ENCODE assay signal across 8 mouse cellular contexts in genomic region chr11:88481602-88482161, GRCm38 (mm10).
DNase-seq lines count a peak whose midpoint lies in the region; ATAC-seq and TF ChIP-seq lines count a peak whose summit lies in the region.

No protein-coding gene starts in this region.

- no peak for TF ChIP-seq CTCF in cortical plate, adult 2 months (IDR thresholded peaks at IDR 0.05; ENCODE audit: extremely low read depth, insufficient read depth, low read length)
- TF ChIP-seq CTCF in gastrocnemius, adult 2 months (IDR thresholded peaks at IDR 0.05) = no peak

- peak; percentile 89 for DNase-seq in left cerebral cortex, postnatal 4 days
- no peak for DNase-seq in left cerebral cortex, adult 9 months (ENCODE audit: low spot score in 2 of 2)
- DNase-seq in gastrocnemius, adult 2 months = no peak
- DNase-seq in heart, adult 11 months = no peak

- peaks cover 6% of the 10 kb centered on the region for H3K4me1 ChIP-seq in cortical plate, adult 2 months (ENCODE audit: control insufficient read depth, insufficient read depth, low read length)
- peaks cover 84% of the 10 kb centered on the region for H3K4me1 ChIP-seq in hindbrain, embryonic 13.5 days (replicated peaks)
- H3K4me1 ChIP-seq in midbrain, embryonic 16.5 days (ENCODE audit: control insufficient read depth, insufficient read depth, low read length) = peaks cover 52% of the 10 kb centered on the region

- intact Hi-C loops in left cerebral cortex, postnatal 4 days (cut with DNase I) = no loop called here
- intact Hi-C loops in gastrocnemius, adult 2 months (cut with DNase I) = no loop called here

- no peaks in the 10 kb centered on the region for H3K9me3 ChIP-seq in hindbrain, embryonic 13.5 days
- H3K9me3 ChIP-seq in midbrain, embryonic 16.5 days (replicated peaks; ENCODE audit: control insufficient read depth, low read length, poor library complexity, severe bottlenecking) = no peaks in the 10 kb centered on the region

- peak overlapping the region; percentile 56 for H3K9ac ChIP-seq in hindbrain, embryonic 13.5 days
- H3K9ac ChIP-seq in midbrain, embryonic 16.5 days (ENCODE audit: low read depth, low read length) = peak overlapping the region; percentile 39

- peak; percentile 82 for ATAC-seq in hindbrain, embryonic 13.5 days (ENCODE audit: low FRiP score)
- ATAC-seq in midbrain, embryonic 16.5 days = peak; percentile 77
- ATAC-seq in inflammation-experienced regulatory T-cells, adult 6 months = no peak

- no peaks in the 10 kb centered on the region for H3K27me3 ChIP-seq in hindbrain, embryonic 13.5 days
- H3K27me3 ChIP-seq in midbrain, embryonic 16.5 days (ENCODE audit: control insufficient read depth, insufficient read depth, low read depth, low read length) = no peaks in the 10 kb centered on the region

- H3K27ac ChIP-seq in cortical plate, adult 2 months (ENCODE audit: insufficient read depth, low read length) = 0 out of 2 replicates have a peak overlapping the region, but pooled peaks have one; percentile 47
- H3K27ac ChIP-seq in hindbrain, embryonic 13.5 days = peak overlapping the region; percentile 91
- H3K27ac ChIP-seq in midbrain, embryonic 16.5 days (ENCODE audit: low read length) = peak overlapping the region; percentile 81
- no peak overlapping the region for H3K27ac ChIP-seq in gastrocnemius, adult 2 months

- no peaks in the 10 kb centered on the region for H3K36me3 ChIP-seq in hindbrain, embryonic 13.5 days
- H3K36me3 ChIP-seq in midbrain, embryonic 16.5 days (ENCODE audit: control insufficient read depth, insufficient read depth, low read length) = no peaks in the 10 kb centered on the region

- H3K4me2 ChIP-seq in hindbrain, embryonic 13.5 days = 0 out of 2 replicates have a peak overlapping the region, but pooled peaks have one; percentile 14
- H3K4me2 ChIP-seq in midbrain, embryonic 16.5 days (ENCODE audit: low read length) = 0 out of 2 replicates have a peak overlapping the region, but pooled peaks have one; percentile 13

- no peak for TF ChIP-seq POLR2A in cortical plate, adult 2 months (IDR thresholded peaks at IDR 0.05; ENCODE audit: extremely low read depth, insufficient read depth, low read length)

- H3K4me3 ChIP-seq in cortical plate, adult 2 months (ENCODE audit: insufficient read depth, low read length) = no peak overlapping the region
- no peak overlapping the region for H3K4me3 ChIP-seq in hindbrain, embryonic 13.5 days
- no peak overlapping the region for H3K4me3 ChIP-seq in midbrain, embryonic 16.5 days (ENCODE audit: low read depth, low read length)
- no peak overlapping the region for H3K4me3 ChIP-seq in gastrocnemius, adult 2 months

- 22% methylated on average over 7 of the region's 7 CpGs for WGBS in hindbrain, embryonic 13.5 days
- 8% methylated on average over 7 of the region's 7 CpGs for WGBS in midbrain, embryonic 16.5 days
